Mouse (Mus musculus): ENCODE results near the gene Ifnl3.

GRCm38 (mm10) chr7:28540526-28540925 is 17.9 kb downstream of the Ifnl3 start, which contains the start of gene Sycn:
- TF ChIP-seq POLR2A (IDR thresholded peaks at IDR 0.05; ENCODE audit: low read depth, low read length) (no peak), CTCF (IDR thresholded peaks at IDR 0.05; ENCODE audit: extremely low read depth, insufficient read length, insufficient replicate concordance, low read depth, low read length) (no peak)

Measured in small intestine, adult 2 months (tissue).